Mouse (Mus musculus) limb, embryonic 13.5 days (tissue): ENCODE results near the gene Fignl2. TPM values are rescaled to one million over a fixed set of nuclear protein-coding genes. Genes with fewer than 3 reads are reported as not detected.

Experiments used
- ATAC-seq: fragments of 200-750 bp; cut with Nextera tagmentation; 2 replicates; pipeline ENCODE4 v1.8.0; 2017; ENCODE audit warnings: low read depth, moderate number of reproducible peaks, moderate TSS enrichment; ENCODE audit not compliant: low FRiP score
- H3K27ac ChIP-seq: fragments of 300-500 bp; sonication (generic); 2 replicates; pipeline ENCODE4 v1.5.1; 2015; ENCODE audit warnings: inconsistent platforms, mild to moderate bottlenecking, moderate library complexity
- H3K27me3 ChIP-seq: fragments of 300-500 bp; sonication (generic); 2 replicates; pipeline ENCODE4 v1.6.1; 2015; ENCODE audit warnings: mild to moderate bottlenecking, inconsistent platforms
- H3K36me3 ChIP-seq: fragments of 300-500 bp; sonication (generic); 2 replicates; pipeline ENCODE4 v1.6.1; 2015; ENCODE audit warnings: inconsistent platforms, mild to moderate bottlenecking, moderate library complexity
- H3K4me1 ChIP-seq: fragments of 300-500 bp; sonication (generic); 2 replicates; pipeline ENCODE4 v1.6.1; 2015; ENCODE audit warnings: inconsistent platforms
- H3K4me2 ChIP-seq: fragments of 300-500 bp; sonication (generic); replicated peaks from 2 replicates; pipeline ENCODE4 v1.6.1; 2015; ENCODE audit warnings: inconsistent platforms, mild to moderate bottlenecking, moderate library complexity
- H3K4me3 ChIP-seq: fragments of 300-500 bp; sonication (generic); 2 replicates; pipeline ENCODE4 v1.5.1; 2015; ENCODE audit warnings: moderate library complexity, mild to moderate bottlenecking, inconsistent platforms
- H3K9ac ChIP-seq: fragments of 300-500 bp; sonication (generic); 2 replicates; pipeline ENCODE4 v1.6.1; 2015; ENCODE audit warnings: mild to moderate bottlenecking, inconsistent platforms
- H3K9me3 ChIP-seq: fragments of 300-500 bp; sonication (generic); 2 replicates; pipeline ENCODE4 v1.6.1; 2016; ENCODE audit warnings: inconsistent platforms
- WGBS: fragments of 180-500 bp; shearing (Covaris S2); methylation state at CpG from one replicate; pipeline ENCODE4 v1.1.7; 2015; 5-methylcytosine and 5-hydroxymethylcytosine counted together
- polyA plus RNA-seq: library from polyadenylated mRNA; unstranded; fragments of >200 nt; fragmentation: Nextera tagmentation; extraction: Ambion mirVana; gene quantifications from 2 replicates; pipeline ENCODE4 v1.2.1, GENCODE M21; 2015

Fignl2 gene
- polyA plus RNA-seq, 1 experiment from 2014 or later = 0.20 TPM

GRCm38 (mm10) chr15:101076071-101077000 is 2.0 kb downstream of the Fignl2 start:
- Histone ChIP-seq H3K9me3 (no peaks in the 10 kb centered on the region), H3K27me3 (no peaks in the 10 kb centered on the region), H3K4me2 (peak overlapping the region; percentile 86), H3K9ac (peak overlapping the region; percentile 88), H3K4me1 (peaks cover 51% of the 10 kb centered on the region), H3K4me3 (peak overlapping the region; percentile 85), H3K27ac (no peak overlapping the region), H3K36me3 (peaks cover 8% of the 10 kb centered on the region; the same call in 1 of the 2 replicates)
- WGBS = 4% methylated on average over 26 of the region's 26 CpGs
- ATAC-seq = no peak

DNA sequence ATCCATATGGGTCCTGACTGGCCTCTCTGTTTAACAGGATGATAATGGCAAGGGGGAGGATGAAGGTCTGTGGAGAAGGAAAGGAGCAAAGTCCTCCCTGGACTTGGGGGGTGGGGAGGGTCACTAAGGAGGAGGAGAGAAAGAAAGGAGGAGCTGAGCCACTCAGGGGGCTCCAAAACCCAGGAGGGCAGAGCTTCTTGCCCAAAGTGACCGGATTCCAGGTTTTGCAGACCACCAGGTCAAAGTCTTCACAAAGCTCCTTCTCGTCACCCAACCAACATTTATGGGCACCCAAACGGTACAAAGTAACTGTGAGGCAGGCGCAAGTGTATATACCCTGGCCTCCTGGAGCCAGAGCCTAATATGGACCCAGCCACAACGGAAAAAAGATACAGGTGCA is 2.7 kb downstream of the Fignl2 start:
- WGBS = 19% methylated on average over 5 of the region's 5 CpGs
- no peak overlapping the region for H3K27ac ChIP-seq
- ATAC-seq = no peak

DNA sequence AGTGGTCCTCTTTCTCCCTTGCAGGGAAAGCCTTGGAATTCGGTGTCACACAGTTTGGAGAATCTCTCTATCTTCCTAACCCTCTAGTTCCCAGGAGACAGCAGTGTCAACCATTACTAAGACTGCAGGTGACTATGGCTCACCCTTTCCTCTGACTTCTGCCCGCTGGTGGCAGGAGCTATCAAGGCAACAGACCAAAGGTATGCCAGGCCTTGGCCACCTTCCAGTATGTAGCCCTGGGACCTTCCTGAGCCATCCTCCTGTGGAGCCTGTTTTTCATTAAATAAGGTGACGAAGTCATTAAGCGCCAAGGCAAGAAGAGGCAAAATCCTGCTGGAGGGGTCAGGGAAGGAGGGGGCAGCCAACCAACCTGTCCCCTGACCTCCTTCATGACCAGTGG is 3.2 kb downstream of the Fignl2 start:
- WGBS = 42% methylated on average over 4 of the region's 4 CpGs
- H3K9ac ChIP-seq = no peak overlapping the region
- peaks cover 54% of the 10 kb centered on the region for H3K4me1 ChIP-seq
- H3K4me2 ChIP-seq = peak overlapping the region; percentile 86
- peaks cover 8% of the 10 kb centered on the region; the same call in 1 of the 2 replicates for H3K36me3 ChIP-seq
- H3K9me3 ChIP-seq = no peaks in the 10 kb centered on the region
- no peaks in the 10 kb centered on the region for H3K27me3 ChIP-seq
- H3K27ac ChIP-seq = no peak overlapping the region
- no peak for ATAC-seq
- H3K4me3 ChIP-seq = no peak overlapping the region

More for the DNA sequence above, 2.7 kb downstream of the Fignl2 start:
- H3K4me2 ChIP-seq = peak overlapping the region; percentile 86
- H3K9me3 ChIP-seq = no peaks in the 10 kb centered on the region
- H3K9ac ChIP-seq = no peak overlapping the region
- peak overlapping the region; percentile 85 for H3K4me3 ChIP-seq
- peaks cover 8% of the 10 kb centered on the region; the same call in 1 of the 2 replicates for H3K36me3 ChIP-seq
- no peaks in the 10 kb centered on the region for H3K27me3 ChIP-seq
- H3K4me1 ChIP-seq = peaks cover 51% of the 10 kb centered on the region

GRCm38 (mm10) chr15:101074067-101074466 is 4.3 kb downstream of the Fignl2 start:
- Histone ChIP-seq H3K9me3 (no peaks in the 10 kb centered on the region), H3K27ac (no peak overlapping the region), H3K4me3 (no peak overlapping the region), H3K9ac (no peak overlapping the region), H3K27me3 (no peaks in the 10 kb centered on the region), H3K36me3 (peaks cover 8% of the 10 kb centered on the region; the same call in 1 of the 2 replicates), H3K4me2 (no peak overlapping the region), H3K4me1 (peaks cover 62% of the 10 kb centered on the region)
- WGBS = 71% methylated on average over 5 of the region's 5 CpGs
- no peak for ATAC-seq

- Histone ChIP-seq H3K27ac (no peak overlapping the region), H3K4me2 (no peak overlapping the region), H3K4me3 (no peak overlapping the region), H3K4me1 (peaks cover 68% of the 10 kb centered on the region), H3K9me3 (no peaks in the 10 kb centered on the region), H3K36me3 (peaks cover 8% of the 10 kb centered on the region; the same call in 1 of the 2 replicates), H3K9ac (no peak overlapping the region), H3K27me3 (no peaks in the 10 kb centered on the region)
- 61% methylated on average over 2 of the region's 2 CpGs for WGBS
- no peak for ATAC-seq
Observed at GRCm38 (mm10) chr15:101072736-101073135, 5.6 kb downstream of the Fignl2 start.

DNA sequence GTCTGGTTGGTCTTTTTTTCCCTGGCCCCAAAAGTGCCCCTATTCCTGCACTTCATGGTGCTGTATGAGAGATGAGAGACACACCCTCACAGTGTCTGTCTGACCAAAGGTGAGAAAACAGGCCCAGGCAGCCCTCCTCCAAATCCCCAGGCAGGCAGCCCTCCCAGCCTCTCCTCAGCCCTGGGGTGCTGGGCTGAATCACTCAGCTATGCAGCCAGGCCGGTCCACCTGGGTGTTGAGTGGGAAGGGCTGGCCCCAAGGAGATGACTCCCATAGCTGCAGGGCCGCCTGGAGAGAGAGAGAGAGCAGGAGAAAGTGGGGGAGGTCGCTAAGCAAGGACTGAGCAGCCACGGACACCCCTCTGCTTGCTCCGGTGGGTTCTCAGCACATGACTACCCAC is 7.6 kb downstream of the Fignl2 start:
- H3K9me3 ChIP-seq = no peaks in the 10 kb centered on the region
- no peak overlapping the region for H3K4me2 ChIP-seq
- no peak for ATAC-seq
- H3K4me3 ChIP-seq = no peak overlapping the region
- peak overlapping the region; percentile 64; the same call in 1 of the 2 replicates for H3K27ac ChIP-seq
- peak overlapping the region; percentile 43; the same call in 1 of the 2 replicates for H3K9ac ChIP-seq
- H3K27me3 ChIP-seq = no peaks in the 10 kb centered on the region
- peaks cover 8% of the 10 kb centered on the region; the same call in 1 of the 2 replicates for H3K36me3 ChIP-seq
- WGBS = 30% methylated on average over 5 of the region's 5 CpGs
- H3K4me1 ChIP-seq = peaks cover 66% of the 10 kb centered on the region

DNA sequence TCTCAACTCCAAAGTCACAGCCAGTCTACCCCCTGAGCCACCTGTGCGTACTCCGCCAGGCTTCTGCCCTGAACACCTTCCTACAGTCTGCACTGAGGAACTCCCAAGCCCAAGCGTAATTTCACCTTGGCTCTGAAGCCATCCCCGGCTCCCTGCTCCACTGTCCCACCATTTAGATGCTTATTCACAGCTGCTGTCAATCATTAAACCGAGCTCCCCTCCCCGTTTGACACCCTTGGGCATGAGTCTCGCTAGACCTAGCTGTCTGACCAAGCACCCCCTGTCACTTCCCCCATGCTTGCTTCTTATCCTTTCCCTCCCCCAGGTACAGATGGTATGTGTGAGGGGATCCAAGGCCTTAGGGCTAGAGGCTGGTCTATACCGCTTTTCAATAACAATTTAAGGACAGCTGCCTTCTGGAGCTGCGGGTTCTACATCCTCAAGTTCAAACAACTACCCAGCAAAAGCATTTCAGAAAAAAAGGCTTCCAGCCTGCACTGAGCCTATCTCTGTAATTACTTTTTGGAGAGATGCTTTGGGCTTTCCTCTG is 8.7 kb downstream of the Fignl2 start:
- Histone ChIP-seq H3K4me2 (peak overlapping the region; percentile 12; the same call in 1 of the 2 replicates), H3K9ac (no peak overlapping the region), H3K27ac (peak overlapping the region; percentile 64; the same call in 1 of the 2 replicates), H3K27me3 (no peaks in the 10 kb centered on the region), H3K4me3 (no peak overlapping the region), H3K9me3 (no peaks in the 10 kb centered on the region), H3K36me3 (peaks cover 8% of the 10 kb centered on the region; the same call in 1 of the 2 replicates), H3K4me1 (peaks cover 69% of the 10 kb centered on the region)
- 51% methylated on average over 9 of the region's 9 CpGs for WGBS
- ATAC-seq = no peak

DNA sequence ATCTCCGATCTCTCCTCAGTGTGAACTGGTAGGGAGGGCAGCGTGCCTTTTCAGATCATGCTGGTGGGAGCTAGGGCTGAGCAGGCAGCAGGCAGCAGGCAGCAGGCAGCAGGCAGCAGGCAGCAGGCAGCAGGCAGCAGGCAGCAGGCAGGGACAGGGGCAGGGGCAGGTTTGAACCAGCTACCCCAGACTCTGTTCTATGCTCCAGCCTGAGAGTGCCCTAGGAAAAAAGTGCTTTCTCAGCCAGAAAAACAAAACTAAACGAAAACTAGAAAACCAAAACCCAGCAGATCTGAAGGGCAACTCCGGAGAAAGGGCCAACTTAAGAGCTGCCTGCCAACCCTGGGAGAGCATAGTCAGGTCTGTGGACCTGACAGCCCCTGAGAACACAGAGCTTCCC is 9.7 kb downstream of the Fignl2 start:
- Histone ChIP-seq H3K36me3 (peaks cover 8% of the 10 kb centered on the region; the same call in 1 of the 2 replicates), H3K9ac (no peak overlapping the region), H3K4me1 (peaks cover 69% of the 10 kb centered on the region), H3K4me2 (no peak overlapping the region), H3K27me3 (no peaks in the 10 kb centered on the region), H3K9me3 (no peaks in the 10 kb centered on the region), H3K27ac (no peak overlapping the region), H3K4me3 (no peak overlapping the region)
- ATAC-seq = no peak
- 67% methylated on average over 4 of the region's 4 CpGs for WGBS

GRCm38 (mm10) chr15:101068029-101068428 is 10.3 kb downstream of the Fignl2 start:
- H3K4me3 ChIP-seq = no peak overlapping the region
- no peak for ATAC-seq
- peaks cover 69% of the 10 kb centered on the region for H3K4me1 ChIP-seq
- H3K9me3 ChIP-seq = no peaks in the 10 kb centered on the region
- H3K27ac ChIP-seq = no peak overlapping the region
- 55% methylated on average over 3 of the region's 3 CpGs for WGBS
- H3K27me3 ChIP-seq = no peaks in the 10 kb centered on the region
- H3K4me2 ChIP-seq = no peak overlapping the region
- H3K36me3 ChIP-seq = peaks cover 2% of the 10 kb centered on the region; the same call in 1 of the 2 replicates
- H3K9ac ChIP-seq = no peak overlapping the region

DNA sequence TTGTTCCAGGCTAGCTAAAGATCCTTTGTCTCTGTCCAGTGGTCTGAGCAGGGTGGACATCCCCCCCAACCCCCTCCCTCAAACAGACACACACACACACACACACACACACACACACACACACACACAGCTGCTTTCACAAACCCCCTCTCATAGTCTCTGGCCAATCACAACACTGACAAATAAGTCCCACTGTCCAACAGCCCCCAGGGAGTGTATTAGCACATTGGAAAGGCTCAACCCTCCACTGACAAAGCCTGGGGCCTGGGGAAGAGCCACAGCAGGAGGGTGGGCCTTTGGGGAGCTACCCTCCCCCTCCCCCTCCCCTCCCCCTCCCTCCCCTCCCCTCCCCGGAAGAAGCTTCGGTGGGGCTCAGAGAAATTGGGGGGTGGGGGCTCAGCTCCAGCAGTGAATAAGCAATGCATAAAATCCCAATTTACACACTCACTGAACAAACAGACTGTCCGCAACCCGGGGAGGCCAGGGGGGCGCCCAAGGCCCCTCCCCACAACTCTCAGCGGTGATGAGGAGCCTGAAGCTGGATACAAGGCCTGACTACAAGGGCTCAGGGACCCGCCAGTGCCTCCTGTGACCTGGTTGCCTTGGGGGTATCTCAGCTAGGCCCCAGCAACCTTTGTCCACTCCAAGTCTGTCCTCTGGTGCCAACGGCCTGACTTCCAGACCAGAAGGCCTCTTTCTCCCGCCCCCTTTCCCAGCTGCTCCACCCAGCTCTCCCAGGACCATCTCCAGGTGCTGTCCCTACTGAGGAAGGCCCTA is 11.3 kb downstream of the Fignl2 start:
- Histone ChIP-seq H3K4me2 (no peak overlapping the region), H3K4me1 (peaks cover 76% of the 10 kb centered on the region), H3K9ac (no peak overlapping the region), H3K27ac (peak overlapping the region; percentile 10; the same call in 1 of the 2 replicates), H3K36me3 (no peaks in the 10 kb centered on the region), H3K4me3 (no peak overlapping the region), H3K27me3 (no peaks in the 10 kb centered on the region), H3K9me3 (no peaks in the 10 kb centered on the region)
- ATAC-seq = no peak
- WGBS = 33% methylated on average over 7 of the region's 9 CpGs

GRCm38 (mm10) chr15:101066364-101066847 is 12.0 kb downstream of the Fignl2 start:
- Histone ChIP-seq H3K27ac (no peak overlapping the region), H3K9ac (no peak overlapping the region), H3K27me3 (no peaks in the 10 kb centered on the region), H3K4me1 (peaks cover 75% of the 10 kb centered on the region), H3K4me3 (no peak overlapping the region), H3K9me3 (no peaks in the 10 kb centered on the region), H3K36me3 (no peaks in the 10 kb centered on the region), H3K4me2 (no peak overlapping the region)
- no peak for ATAC-seq
- WGBS = 18% methylated on average over 6 of the region's 6 CpGs
